Mouse (Mus musculus) layer of hippocampus, postnatal 36 days (tissue): ENCODE data around the gene Fam69b. TPM values are rescaled to one million over a fixed set of nuclear protein-coding genes. Genes with fewer than 3 reads are reported as not detected.

Source experiments
- DNase-seq, 2 experiments: peaks; one replicate each; pipeline ENCODE4 v3.0.0; 2022
- total RNA-seq, 2 experiments: library from RNA; stranded (reverse); gene quantifications; 2 replicates each; pipeline ENCODE4 v1.2.3; 2021

The Fam69b gene
- total RNA-seq, 2 experiments from 2014 or later, result 73.2 to 77.5 TPM

DNA sequence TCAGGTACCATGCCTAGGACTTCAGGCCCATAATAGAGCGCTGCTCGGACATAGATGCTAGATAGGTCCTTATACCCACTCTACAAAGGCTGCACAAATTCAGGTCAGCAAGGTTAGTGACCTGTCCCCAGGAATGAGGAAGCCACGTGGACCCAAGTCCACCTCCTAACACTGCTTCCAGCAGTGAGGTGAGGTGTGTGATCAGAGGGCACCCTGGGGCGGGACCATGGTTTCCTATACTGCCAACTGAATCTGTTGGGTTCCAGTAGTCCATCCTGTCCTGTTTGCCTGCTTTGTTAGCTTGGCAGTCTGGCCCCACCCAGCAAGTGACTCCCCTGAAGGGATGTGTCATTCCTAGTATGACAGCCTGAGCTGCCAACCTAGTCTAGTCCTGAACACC, 28.3 kb upstream of the Fam69b start:
- DNase-seq, result no peak

- DNase-seq, result no peak
Observed at GRCm38 (mm10) chr2:26600664-26601063, 27.6 kb upstream of the Fam69b start.

DNA sequence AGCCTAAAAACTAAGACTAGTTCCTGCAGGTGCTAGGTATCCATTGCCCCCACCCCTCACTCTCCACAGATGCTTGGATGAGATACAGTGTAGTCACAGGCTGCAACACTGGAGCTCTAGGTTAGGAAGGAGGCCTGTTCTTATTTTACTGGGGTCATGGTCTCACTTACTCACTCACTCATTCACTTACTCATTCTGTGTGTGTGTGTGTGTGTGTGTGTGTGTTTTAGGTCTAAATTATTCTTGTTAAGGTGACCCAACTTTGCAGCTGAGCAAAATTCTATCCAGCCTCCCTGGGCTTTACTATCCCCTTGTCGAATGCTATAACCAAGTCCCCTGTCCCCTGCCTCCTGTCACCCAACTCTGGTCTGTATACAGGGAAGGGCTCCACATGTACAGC, 26.7 kb upstream of the Fam69b start:
- DNase-seq, result no peak

DNA sequence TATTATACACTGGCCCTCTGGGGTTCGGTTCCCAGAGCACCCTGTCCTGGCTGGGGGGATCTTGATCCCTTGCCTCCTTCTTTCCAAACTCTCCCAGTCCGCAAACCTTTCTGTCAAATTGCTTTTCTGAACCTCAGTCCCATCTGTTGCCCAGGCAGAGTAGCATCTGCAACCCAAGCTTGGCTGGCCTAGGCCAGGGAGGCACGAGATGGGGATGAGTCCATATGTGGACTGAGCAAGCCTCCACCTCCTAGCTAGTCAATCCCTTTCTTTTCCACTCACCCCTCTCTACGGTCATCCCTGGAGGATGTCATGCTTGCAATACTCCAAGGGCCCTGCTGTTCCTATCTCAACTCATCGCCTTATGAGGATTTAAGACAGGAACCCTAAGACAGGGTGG, 25.6 kb upstream of the Fam69b start:
- DNase-seq, result no peak

- no peak for DNase-seq
Observed at GRCm38 (mm10) chr2:26603159-26603558, 25.1 kb upstream of the Fam69b start.

DNA sequence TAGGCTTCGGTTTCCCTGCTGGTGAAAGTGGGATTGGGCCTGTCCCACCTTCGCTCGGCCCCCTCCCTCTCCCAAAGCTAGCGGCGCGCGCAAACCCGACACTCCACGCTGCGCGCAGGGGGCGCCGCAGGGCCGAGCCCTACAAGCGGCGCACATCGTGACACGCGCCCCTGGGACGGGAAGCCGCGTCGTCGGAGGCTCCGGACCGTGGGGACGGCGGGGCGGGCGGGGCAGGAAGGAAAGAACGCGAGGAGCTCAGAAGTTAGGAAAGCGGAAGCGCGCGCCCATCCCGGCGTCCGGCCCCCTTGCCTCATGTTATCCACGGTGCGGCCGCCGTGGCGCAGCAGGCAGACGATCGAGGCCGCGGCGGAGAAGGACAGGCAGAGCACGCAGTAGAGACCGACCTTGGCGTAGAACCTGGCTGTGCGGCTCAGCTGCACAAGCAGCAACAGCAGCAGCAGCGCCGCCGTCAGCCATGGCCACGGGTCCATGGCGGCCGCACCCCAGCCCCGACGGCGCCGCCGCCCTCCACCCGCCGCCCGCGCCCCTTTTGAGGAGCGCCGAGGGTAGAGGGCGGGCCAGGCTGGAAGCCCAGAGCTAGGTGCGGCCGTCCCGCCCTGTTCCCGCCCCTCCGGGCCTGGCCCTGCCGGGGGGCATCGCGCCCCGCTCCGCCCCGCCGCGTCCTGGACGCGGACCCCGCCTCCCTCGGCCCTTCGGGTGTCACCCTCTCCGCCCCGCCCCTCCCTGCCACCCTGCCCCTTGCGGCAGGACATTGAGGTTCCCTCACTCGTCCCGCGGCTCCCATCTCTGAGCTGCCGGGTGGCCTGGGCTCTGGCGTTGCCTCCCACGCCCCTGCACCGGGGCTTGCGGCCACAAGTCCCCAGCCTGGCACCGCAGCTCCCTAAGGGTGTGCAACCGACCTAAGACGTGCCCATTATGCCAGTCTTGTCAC, 24.3 kb upstream of the Fam69b start, which contains the start of gene Agpat2:
Gene Agpat2, minus strand, starts transcription at position 698 of the 952 bp plus-strand sequence.
- DNase-seq, result peak in 1 of 2 experiments; percentile 16

DNA sequence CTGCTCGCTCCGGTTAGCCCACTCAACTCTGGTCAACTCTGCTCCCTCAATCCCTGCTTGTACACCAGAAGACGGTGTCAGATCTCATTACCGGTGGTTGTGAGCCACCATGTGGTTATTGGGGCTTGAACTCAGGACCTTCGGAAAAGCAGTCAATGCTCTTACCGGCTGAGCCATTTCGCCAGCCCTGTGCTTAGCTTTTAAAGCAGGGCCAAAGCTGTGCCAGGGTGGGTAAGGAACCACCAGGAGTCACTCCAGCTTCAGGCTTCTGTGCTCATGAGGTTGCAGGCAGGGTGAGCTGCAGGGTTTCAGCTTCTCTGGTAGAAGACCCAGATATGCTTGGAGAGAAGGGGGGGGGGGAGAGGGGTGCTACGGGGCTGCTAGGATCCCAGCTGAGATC, 22.9 kb upstream of the Fam69b start:
- DNase-seq, result no peak

DNA sequence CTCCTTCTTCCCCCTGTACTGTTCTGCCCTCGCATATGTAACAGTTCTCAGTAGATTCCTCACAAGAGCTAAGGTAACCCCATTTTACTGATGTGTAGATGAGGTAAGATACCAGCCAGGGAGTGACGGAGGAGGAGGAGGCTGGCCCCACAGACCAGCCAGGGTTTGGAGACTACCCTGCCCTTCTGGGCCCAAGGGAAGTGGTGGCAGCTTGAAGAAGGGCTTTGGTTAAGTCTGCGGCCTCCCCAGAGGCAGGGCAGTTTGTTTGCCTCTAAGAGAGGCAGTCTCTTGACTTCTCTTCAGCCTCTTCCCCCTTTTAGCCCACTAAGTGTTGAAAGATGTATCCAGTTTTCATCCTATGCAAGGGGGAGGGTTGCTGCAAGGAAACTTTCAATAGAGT, 21.7 kb upstream of the Fam69b start:
- DNase-seq, result no peak

- DNase-seq, result no peak
Observed at GRCm38 (mm10) chr2:26607056-26607910, 21.0 kb upstream of the Fam69b start.

- DNase-seq, result no peak
Observed at GRCm38 (mm10) chr2:26608781-26609180, 19.5 kb upstream of the Fam69b start.

DNA sequence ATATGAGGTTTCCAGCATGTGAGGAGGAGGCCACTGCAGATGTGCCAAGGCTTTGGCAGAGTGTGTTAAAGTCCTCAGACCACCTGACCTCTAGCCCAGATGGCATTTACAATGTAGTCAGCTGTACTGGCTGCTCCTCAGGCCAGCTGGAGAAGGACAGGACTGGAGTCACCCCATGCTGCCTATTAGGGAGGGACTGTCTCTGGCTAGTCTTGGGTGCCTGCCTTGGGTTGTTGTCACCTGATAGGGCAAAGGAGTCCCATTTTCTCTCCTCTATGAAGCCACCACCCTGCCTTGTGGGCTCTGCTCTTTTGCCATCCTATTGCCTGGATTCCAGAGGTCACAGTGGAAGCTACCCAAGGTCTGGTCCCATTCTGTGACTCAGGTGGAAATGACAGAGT, 19.0 kb upstream of the Fam69b start:
- DNase-seq, result no peak

GRCm38 (mm10) chr2:26610526-26610925, 17.7 kb upstream of the Fam69b start:
- DNase-seq, result no peak

GRCm38 (mm10) chr2:26611054-26611453, 17.2 kb upstream of the Fam69b start:
- no peak for DNase-seq

GRCm38 (mm10) chr2:26611896-26612295, 16.4 kb upstream of the Fam69b start:
- DNase-seq, result no peak

DNA sequence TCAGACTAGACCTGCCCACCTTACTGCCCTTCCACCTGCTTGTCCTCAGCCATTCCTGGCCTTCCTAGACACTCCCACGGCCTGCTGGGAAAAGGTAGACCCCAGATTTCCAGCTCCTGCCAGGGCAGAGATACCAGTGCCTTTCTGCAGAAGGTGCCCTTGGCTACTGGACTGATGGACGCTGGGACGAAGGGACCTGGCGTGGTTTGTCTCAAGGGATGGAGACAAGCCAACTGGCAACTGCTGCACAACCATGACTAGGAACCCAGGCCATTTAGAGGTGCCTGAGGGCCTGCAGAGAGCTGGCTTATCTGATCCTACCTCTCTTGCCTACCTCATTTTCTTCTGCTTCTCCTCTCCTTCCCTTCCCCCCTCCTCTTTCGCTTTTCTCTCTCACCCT, 13.4 kb upstream of the Fam69b start:
- DNase-seq, result no peak

DNA sequence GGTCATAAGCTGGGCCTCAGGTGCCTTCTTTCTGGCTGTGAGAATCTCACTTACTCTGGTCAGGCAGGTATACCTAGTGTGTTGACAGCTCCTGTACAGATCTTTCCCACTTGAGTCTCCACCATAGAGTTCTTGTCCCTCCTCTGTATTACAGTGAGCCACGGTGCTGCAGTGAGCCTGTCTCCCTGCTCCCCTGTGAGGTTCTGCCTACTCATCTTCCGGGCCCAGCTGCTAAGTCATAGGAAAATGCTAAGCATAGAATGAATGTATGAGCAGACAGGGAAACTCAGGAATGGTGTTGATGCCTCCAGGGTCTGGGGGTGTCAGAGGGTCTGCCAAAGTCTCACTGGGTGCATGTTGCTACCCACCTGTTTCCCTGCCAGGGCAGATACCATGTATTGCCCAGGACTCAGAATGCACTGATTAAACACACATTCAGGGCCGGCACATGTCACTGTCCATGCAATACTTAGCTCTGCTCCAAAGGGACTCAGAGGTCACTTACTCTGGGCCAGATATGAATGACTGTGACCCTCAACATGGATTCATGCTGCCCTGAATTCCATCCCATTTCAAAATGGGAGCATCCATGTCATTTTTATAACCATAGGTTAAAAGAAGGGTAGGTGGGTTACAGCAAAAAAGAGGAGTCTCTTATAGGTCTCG, 12.7 kb upstream of the Fam69b start:
- DNase-seq, result no peak

- no peak for DNase-seq
Observed at GRCm38 (mm10) chr2:26617331-26617730, 10.9 kb upstream of the Fam69b start.

DNA sequence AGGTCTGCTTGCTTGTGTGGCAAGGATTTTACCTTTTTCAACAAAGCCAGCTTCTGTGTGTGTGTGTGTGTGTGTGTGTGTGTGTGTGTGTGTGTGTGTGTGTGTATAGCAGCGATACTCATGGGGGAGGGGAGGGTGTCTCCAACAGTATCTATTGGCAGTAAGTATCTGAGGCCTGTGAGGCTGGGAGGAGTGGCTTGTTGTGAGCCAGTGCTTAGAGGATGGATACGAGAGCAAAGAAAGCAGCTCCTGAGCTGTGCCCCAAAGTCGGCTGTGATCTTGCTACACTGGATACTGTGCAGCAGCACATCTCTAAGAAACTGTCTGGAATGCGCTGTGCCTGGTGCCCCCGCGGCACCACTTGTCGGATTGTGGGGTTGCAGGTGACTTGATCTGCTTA, 10.3 kb upstream of the Fam69b start:
- no peak for DNase-seq

- DNase-seq, result no peak
Observed at GRCm38 (mm10) chr2:26621246-26621645, 7.0 kb upstream of the Fam69b start.

DNA sequence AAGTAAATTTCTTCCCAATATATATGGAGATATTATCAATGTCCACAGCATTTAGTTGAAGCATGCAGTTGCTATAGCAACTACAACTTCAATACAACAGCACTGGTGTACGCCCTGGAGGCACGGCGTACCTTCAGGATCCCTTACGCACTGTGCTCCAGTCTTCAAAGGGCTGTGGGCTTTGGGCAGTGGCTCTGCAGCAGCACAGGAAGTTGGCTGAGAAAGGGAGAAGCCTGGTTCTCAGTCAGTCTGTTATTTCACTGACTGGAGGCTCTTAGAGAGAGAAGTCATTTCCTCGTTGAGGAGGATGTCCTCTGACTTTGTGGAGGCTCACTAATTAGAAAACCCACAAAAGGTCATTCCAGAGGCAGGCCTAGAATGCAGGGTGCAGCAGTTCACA, 5.3 kb upstream of the Fam69b start:
- DNase-seq, result no peak

GRCm38 (mm10) chr2:26625419-26625818, 2.8 kb upstream of the Fam69b start:
- no peak for DNase-seq

- no peak for DNase-seq
Observed at GRCm38 (mm10) chr2:26626081-26626480, 2.2 kb upstream of the Fam69b start.
